Mouse (Mus musculus) heart, embryonic 14.5 days (tissue): Measurements from ENCODE around the gene Olfml2b. TPM values are rescaled to one million over a fixed set of nuclear protein-coding genes. Genes with fewer than 3 reads are reported as not detected.

ENCODE experiments used
- ATAC-seq: fragments of 200-750 bp; cut with Nextera tagmentation; 2 replicates; pipeline ENCODE4 v1.8.0; 2017; ENCODE audit warnings: low read depth, moderate TSS enrichment; ENCODE audit not compliant: insufficient number of reproducible peaks, insufficient read depth, low FRiP score
- H3K27ac ChIP-seq, 2 experiments: fragments of 200-500 bp in 1 of 2; fragments of 300-500 bp in 1 of 2; sonication (generic) in 1 of 2; replicated peaks in 1 of 2; 2 replicates each; pipeline ENCODE4 v1.5.1; 2012 to 2014; ENCODE audit warnings: low read depth in 2 of 2, low read length in 2 of 2, control low read depth in 1 of 2, mild to moderate bottlenecking in 1 of 2, mixed read lengths in 1 of 2; ENCODE audit not compliant: control insufficient read depth in 1 of 2, insufficient read depth in 1 of 2
- H3K27me3 ChIP-seq: fragments of 300-500 bp; sonication (generic); 2 replicates; pipeline ENCODE4 v1.6.1; 2014; ENCODE audit warnings: mild to moderate bottlenecking, low read length, control low read depth; ENCODE audit not compliant: control insufficient read depth, insufficient read depth
- H3K36me3 ChIP-seq: fragments of 300-500 bp; sonication (generic); 2 replicates; pipeline ENCODE4 v1.6.1; 2014; ENCODE audit warnings: mild to moderate bottlenecking, control low read depth, low read length, mixed read lengths; ENCODE audit not compliant: control insufficient read depth, insufficient read depth
- H3K4me1 ChIP-seq, 2 experiments: fragments of 200-500 bp in 1 of 2; fragments of 300-500 bp in 1 of 2; sonication (generic) in 1 of 2; 2 replicates each; pipeline ENCODE4 v1.6.1; 2012 to 2014; ENCODE audit warnings: low read length in 2 of 2, control low read depth in 1 of 2, mixed read lengths in 1 of 2; ENCODE audit not compliant: control insufficient read depth in 2 of 2, insufficient read depth in 2 of 2
- H3K4me2 ChIP-seq: fragments of 300-500 bp; sonication (generic); 2 replicates; pipeline ENCODE4 v1.6.1; 2014; ENCODE audit warnings: mild to moderate bottlenecking, low read length
- H3K4me3 ChIP-seq, 2 experiments: fragments of 200-500 bp in 1 of 2; fragments of 300-500 bp in 1 of 2; sonication (generic) in 1 of 2; 2 replicates each; pipeline ENCODE4 v1.5.1; 2012 to 2014; ENCODE audit warnings: low read length in 2 of 2, mild to moderate bottlenecking in 2 of 2, control low read depth in 1 of 2, low read depth in 1 of 2, moderate library complexity in 1 of 2; ENCODE audit not compliant: control insufficient read depth in 1 of 2, insufficient read depth in 1 of 2
- H3K9ac ChIP-seq: fragments of 300-500 bp; sonication (generic); 2 replicates; pipeline ENCODE4 v1.6.1; 2014; ENCODE audit warnings: mild to moderate bottlenecking, low read length
- H3K9me3 ChIP-seq: fragments of 300-500 bp; sonication (generic); 2 replicates; pipeline ENCODE4 v1.6.1; 2016; ENCODE audit warnings: low read length, control low read depth; ENCODE audit not compliant: control insufficient read depth
- WGBS: fragments of 180-500 bp; shearing (Covaris S2); extraction: QIAGEN DNeasy Blood & Tissue Kit; methylation state at CpG from one replicate; pipeline ENCODE4 v1.1.7; 2014; 5-methylcytosine and 5-hydroxymethylcytosine counted together
- polyA plus RNA-seq: library from polyadenylated mRNA; unstranded; fragments of >200 nt; fragmentation: Nextera tagmentation; extraction: Ambion mirVana; gene quantifications from 2 replicates; pipeline ENCODE4 v1.2.1, GENCODE M21; 2014

Gene Olfml2b
- polyA plus RNA-seq, 1 experiment from 2014 or later: 33.1 TPM

GRCm38 (mm10) chr1:170647381-170647780 is 3.0 kb downstream of the Olfml2b start:
- ATAC-seq: no peak
- H3K27ac ChIP-seq: 0 out of 4 replicates have a peak overlapping the region, but pooled peaks of 1 of the 2 experiments have one; percentile 31
- H3K4me2 ChIP-seq: peak overlapping the region; percentile 1; the same call in 1 of the 2 replicates
- 64% methylated on average over 7 of the region's 7 CpGs for WGBS
- H3K9me3 ChIP-seq: no peaks in the 10 kb centered on the region
- no peaks in the 10 kb centered on the region for H3K27me3 ChIP-seq
- H3K4me3 ChIP-seq: no peak overlapping the region
- peaks cover 29% of the 10 kb centered on the region for H3K36me3 ChIP-seq
- peaks cover 35 to 50% of the 10 kb centered on the region in 2 experiments for H3K4me1 ChIP-seq
- no peak overlapping the region; the same call in 1 of the 2 replicates for H3K9ac ChIP-seq

DNA sequence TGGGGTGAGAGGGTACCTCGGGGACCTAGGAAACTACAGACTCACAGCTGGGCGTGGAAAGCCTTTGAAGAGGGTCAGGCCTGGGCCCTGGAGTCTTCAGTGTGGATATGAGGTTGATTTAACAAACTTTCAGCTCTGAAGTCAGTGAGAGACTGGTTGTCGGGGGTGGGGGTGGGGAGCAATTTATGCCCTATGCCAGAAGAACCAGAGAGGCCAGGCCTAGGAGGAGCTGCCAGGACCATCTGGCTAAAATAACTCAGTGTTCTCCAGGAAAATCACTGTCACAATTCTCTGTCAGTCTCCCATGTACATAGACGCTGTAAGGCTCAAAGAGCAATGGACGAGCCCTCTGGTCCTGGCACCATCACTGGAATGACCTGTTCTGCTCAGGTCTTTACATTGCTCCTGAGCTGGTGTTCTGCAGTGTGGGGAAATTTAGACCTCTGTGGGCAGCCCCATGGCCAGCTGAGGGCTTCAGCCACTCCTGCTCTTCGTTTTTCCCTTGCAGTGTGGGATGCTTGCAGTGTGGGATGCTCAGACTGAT is 3.7 kb downstream of the Olfml2b start:
- Histone ChIP-seq H3K9me3 (no peaks in the 10 kb centered on the region), H3K27me3 (no peaks in the 10 kb centered on the region), H3K36me3 (peaks cover 31% of the 10 kb centered on the region), H3K4me2 (peak overlapping the region; percentile 1), H3K4me3 (no peak overlapping the region), H3K27ac (peak overlapping the region; percentile 3 to 31; a peak in 2 of 4 replicates), H3K4me1 (peaks cover 38 to 53% of the 10 kb centered on the region in 2 experiments), H3K9ac (no peak overlapping the region; the same call in 1 of the 2 replicates)
- no peak for ATAC-seq
- WGBS: 62% methylated on average over 6 of the region's 6 CpGs

- Histone ChIP-seq H3K27me3 (no peaks in the 10 kb centered on the region), H3K36me3 (peaks cover 54% of the 10 kb centered on the region), H3K4me2 (peak overlapping the region; percentile 23), H3K4me1 (peaks cover 35 to 45% of the 10 kb centered on the region in 2 experiments), H3K9ac (peak overlapping the region; percentile 68), H3K4me3 (no peak overlapping the region), H3K27ac (peak overlapping the region; percentile 96 to 97), H3K9me3 (no peaks in the 10 kb centered on the region)
- ATAC-seq: peak; percentile 61
- WGBS: 14% methylated on average over 6 of the region's 6 CpGs
Observed at GRCm38 (mm10) chr1:170651046-170651723, 6.9 kb downstream of the Olfml2b start.

- peak overlapping the region; percentile 96 to 97 for H3K27ac ChIP-seq
- H3K9ac ChIP-seq: peak overlapping the region; percentile 68
- peak overlapping the region; percentile 23 for H3K4me2 ChIP-seq
- peaks cover 28 to 35% of the 10 kb centered on the region in 2 experiments for H3K4me1 ChIP-seq
- no peak overlapping the region for H3K4me3 ChIP-seq
- peak; percentile 64 for ATAC-seq
- H3K9me3 ChIP-seq: no peaks in the 10 kb centered on the region
- H3K27me3 ChIP-seq: no peaks in the 10 kb centered on the region
- 31% methylated on average over 15 of the region's 15 CpGs for WGBS
- peaks cover 54% of the 10 kb centered on the region for H3K36me3 ChIP-seq
Observed at GRCm38 (mm10) chr1:170651989-170652740, 7.8 kb downstream of the Olfml2b start.

GRCm38 (mm10) chr1:170655280-170655917 is 11.1 kb downstream of the Olfml2b start:
- Histone ChIP-seq H3K27ac (no peak overlapping the region), H3K9me3 (no peaks in the 10 kb centered on the region), H3K4me2 (no peak overlapping the region), H3K27me3 (no peaks in the 10 kb centered on the region), H3K4me1 (peaks cover 26 to 32% of the 10 kb centered on the region in 2 experiments), H3K9ac (no peak overlapping the region), H3K36me3 (peaks cover 43% of the 10 kb centered on the region), H3K4me3 (no peak overlapping the region)
- WGBS: 73% methylated on average over 5 of the region's 5 CpGs
- no peak for ATAC-seq

DNA sequence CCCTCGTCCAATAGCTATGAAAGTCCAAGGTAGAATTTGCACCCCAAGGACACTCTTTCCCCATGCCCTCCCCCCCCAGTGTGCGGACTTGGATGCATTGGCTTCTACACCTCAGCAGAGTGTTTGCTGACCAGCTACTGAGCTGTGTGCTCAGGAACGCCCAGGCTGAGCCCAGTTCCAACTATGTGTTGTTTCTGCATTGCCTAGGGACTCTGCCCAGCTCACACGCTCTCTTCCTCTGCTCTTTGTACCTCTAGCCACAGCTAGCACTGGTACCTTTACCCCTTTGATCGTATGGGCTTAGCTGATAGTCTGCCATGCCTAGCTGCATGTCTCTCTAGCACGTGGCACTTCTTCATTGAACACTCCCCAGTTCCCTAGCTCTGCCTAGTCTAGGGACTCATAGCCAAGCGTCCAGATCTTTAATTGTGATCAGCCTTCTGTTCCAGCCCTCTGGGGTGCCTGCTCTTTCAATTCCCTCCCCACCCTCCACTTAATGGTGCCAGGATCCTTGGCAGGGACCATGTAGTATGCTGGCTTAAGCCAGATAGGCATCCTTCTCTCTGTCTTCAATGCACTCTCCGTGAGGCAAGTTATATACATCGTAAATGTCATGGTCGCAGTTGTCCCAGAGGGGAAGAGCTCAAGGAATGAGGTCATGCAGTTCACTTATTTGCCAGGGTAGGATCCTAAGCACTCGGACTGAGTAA is 12.3 kb downstream of the Olfml2b start:
- Histone ChIP-seq H3K9me3 (no peaks in the 10 kb centered on the region), H3K36me3 (peaks cover 52% of the 10 kb centered on the region), H3K9ac (no peak overlapping the region), H3K4me3 (no peak overlapping the region), H3K4me2 (no peak overlapping the region), H3K27ac (no peak overlapping the region), H3K4me1 (peaks cover 15 to 19% of the 10 kb centered on the region in 2 experiments), H3K27me3 (no peaks in the 10 kb centered on the region)
- no peak for ATAC-seq
- WGBS: 79% methylated on average over 11 of the region's 11 CpGs

GRCm38 (mm10) chr1:170657228-170657521 is 12.8 kb downstream of the Olfml2b start:
- ATAC-seq: no peak
- no peak overlapping the region for H3K4me3 ChIP-seq
- H3K4me2 ChIP-seq: no peak overlapping the region
- H3K27ac ChIP-seq: no peak overlapping the region
- H3K9ac ChIP-seq: no peak overlapping the region
- no peaks in the 10 kb centered on the region for H3K9me3 ChIP-seq
- peaks cover 53% of the 10 kb centered on the region for H3K36me3 ChIP-seq
- WGBS: 55% methylated on average over 2 of the region's 2 CpGs
- H3K27me3 ChIP-seq: no peaks in the 10 kb centered on the region
- H3K4me1 ChIP-seq: peaks cover 10 to 14% of the 10 kb centered on the region in 2 experiments
